Mouse (Mus musculus) erythroblast, adult 5-6 weeks (primary cell): ENCODE results near the gene Atat1. TPM values are rescaled to one million over a fixed set of nuclear protein-coding genes. Genes with fewer than 3 reads are reported as not detected.

Experiments used
- ATAC-seq: replicated peaks from 2 replicates; pipeline ENCODE4 v1.8.0; 2016; ENCODE audit warnings: moderate number of reproducible peaks, mild to moderate bottlenecking, moderate TSS enrichment, inconsistent platforms; ENCODE audit not compliant: poor library complexity, low FRiP score, severe bottlenecking
- total RNA-seq, 2 experiments: library from RNA; stranded (forward) in 1 of 2; stranded (reverse) in 1 of 2; fragments of 150-400 nt in 1 of 2; fragments of 200-764, 138-1000 nt in 1 of 2; gene quantifications; 2 replicates each; pipeline versions ENCODE4 v1.2.3 to v1.2.4; 2015 to 2017; ENCODE audit warnings: low replicate concordance in 2 of 2

Gene Atat1
- total RNA-seq, 2 experiments from 2014 or later = 7.1 TPM; not detected in 1

GRCm38 (mm10) chr17:35882924-35883323 lies 27.0 kb downstream of the Atat1 start:
- ATAC-seq = no peak

- ATAC-seq = peak; percentile 92
Measured at GRCm38 (mm10) chr17:35879245-35880057, 30.4 kb downstream of the Atat1 start, which contains the start of gene Dhx16. Gene Dhx16 (plus strand): TSS chr17:35879819.

GRCm38 (mm10) chr17:35874721-35875120 lies 35.2 kb downstream of the Atat1 start:
- no peak for ATAC-seq

DNA sequence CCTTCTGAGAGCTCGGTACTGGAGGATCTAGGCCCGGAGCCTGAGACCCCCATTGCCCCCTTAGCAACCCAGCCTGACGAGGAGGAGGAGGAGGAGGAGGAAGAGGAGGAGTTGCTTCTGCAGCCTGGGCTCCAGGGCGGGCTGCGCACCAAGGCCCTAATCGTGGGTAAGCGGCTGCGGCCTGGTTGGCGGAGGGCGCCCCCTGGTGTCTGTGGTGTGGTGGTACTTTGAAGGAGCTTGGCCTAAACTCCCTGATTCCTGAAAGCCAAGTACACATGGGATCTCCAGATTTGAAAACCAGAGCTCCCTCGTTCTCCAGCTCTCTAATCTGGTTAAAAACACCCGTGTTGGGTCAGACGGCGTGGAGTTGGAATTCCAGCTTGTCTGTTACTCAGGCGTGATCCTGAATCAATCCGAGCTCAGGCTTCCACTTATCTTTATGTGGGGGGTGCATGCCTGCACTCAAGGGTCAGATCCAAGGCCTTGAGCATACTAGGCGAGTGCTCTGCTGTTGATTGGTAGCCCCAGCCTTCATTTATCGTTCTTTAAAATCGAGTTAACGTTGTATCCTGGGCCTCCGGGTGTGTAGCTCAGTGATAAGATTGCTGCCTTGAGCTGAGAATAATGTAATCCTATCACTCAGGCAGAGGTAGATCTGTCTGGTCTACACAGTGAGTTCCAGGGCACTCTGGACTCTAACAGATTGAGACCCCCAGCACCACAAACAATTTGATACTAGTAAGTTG lies 35.9 kb downstream of the Atat1 start:
- ATAC-seq = peak; percentile 93

- ATAC-seq = no peak
Measured at GRCm38 (mm10) chr17:35870884-35871696, 38.8 kb downstream of the Atat1 start.

DNA sequence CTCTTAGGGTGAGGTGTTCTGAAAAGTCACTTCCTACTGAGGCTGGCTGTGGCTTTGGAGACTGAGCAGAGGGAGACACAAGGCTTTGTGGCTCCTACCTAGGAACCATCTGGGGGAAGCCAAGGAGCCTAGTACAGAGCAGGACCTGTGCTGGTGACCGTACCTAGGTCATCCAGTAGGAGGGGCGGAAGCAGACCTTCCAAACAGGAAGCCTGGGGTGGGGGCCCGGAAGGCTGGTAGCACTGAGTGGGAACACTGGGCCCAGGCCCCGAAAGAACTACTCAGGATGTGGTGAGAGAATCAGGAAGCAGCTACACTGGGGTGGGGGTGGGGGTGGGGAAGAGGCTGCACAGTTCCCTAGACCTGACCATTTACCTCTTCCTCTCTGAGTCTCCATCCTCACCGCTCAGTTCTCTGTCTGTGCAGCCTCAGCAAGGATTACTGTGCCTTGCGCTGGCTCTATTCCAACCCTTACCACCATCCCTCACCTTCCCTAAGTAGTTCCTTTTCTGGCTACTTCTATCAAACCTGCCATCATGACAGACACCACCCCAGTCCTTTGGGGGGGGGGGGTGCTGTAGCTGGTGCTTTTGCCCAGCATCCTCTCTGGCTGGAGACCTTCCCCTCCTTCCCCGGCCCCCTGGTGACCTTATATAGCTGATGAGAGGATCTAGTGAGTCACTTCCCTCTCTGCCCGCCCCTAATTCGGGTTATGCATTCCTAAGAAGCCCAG lies 39.6 kb downstream of the Atat1 start:
- no peak for ATAC-seq

GRCm38 (mm10) chr17:35869346-35870067 lies 40.4 kb downstream of the Atat1 start:
- no peak for ATAC-seq

DNA sequence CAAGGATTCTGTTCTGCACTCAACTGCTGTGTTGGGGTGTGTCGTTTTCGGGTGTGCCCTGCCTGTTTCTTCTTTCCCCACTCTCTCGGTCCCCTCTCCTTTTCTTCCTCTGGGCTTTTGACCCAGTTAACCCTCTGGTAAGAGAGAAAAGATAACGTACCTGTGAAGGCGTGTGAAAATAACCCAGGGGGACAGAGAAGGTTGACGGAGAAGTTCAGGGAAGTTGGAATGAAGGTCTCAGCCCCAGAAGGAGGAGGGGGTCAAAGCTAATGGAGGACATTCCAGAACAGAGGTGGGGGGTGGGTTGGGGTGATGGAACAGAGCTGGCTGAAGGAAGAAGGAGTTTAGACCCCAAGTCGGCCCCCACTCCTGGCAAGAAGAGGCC lies 40.9 kb downstream of the Atat1 start:
- ATAC-seq = no peak

GRCm38 (mm10) chr17:35868165-35868820 lies 41.6 kb downstream of the Atat1 start:
- ATAC-seq = no peak

DNA sequence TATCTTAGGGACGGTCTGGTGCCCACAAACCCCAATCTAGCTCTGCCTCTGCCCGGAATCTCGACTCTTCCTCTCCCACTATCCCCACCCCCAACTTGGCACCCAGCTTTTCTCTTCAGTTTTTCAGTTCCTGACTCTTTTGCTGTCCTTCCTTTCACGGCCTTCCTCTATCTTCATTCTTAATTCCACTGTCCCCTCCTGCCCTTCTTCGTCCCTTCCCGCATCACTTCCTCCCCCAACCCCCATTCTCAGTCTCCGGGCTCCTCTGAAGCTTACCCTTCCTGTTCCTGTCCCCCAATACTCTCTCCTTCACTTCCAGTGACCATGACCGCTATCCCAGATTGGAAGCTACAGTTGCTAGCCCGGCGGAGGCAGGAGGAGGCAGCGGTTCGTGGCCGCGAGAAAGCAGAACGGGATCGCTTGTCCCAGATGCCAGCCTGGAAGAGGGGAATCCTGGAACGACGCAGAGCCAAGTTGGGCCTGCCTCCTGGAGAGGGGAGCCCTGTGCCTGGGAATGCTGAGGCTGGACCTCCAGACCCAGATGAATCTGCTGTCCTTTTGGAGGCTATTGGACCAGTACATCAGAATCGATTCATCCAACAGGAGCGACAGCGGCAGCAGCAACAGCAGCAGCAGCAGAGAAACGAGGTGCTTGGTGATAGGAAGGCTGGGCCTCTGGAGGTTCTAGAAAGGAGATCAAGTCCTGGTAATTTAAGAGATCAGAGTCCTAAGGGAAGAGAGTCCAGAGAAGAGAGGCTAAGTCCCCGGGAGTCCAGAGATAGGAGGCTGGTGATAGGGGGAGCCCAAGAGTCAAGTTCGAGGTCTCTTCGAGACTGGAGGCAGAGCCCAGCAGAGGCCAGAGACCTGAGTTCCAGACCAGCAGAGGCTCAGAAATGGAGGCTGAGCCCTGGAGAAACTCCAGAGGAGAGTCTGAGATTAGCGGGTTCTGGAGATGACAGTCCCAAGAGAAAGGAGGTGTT lies 42.7 kb downstream of the Atat1 start:
- 0 out of 2 replicates have a peak, but pooled peaks have one; percentile 36 for ATAC-seq

- ATAC-seq = no peak
Measured at GRCm38 (mm10) chr17:35866281-35866831, 43.5 kb downstream of the Atat1 start.

DNA sequence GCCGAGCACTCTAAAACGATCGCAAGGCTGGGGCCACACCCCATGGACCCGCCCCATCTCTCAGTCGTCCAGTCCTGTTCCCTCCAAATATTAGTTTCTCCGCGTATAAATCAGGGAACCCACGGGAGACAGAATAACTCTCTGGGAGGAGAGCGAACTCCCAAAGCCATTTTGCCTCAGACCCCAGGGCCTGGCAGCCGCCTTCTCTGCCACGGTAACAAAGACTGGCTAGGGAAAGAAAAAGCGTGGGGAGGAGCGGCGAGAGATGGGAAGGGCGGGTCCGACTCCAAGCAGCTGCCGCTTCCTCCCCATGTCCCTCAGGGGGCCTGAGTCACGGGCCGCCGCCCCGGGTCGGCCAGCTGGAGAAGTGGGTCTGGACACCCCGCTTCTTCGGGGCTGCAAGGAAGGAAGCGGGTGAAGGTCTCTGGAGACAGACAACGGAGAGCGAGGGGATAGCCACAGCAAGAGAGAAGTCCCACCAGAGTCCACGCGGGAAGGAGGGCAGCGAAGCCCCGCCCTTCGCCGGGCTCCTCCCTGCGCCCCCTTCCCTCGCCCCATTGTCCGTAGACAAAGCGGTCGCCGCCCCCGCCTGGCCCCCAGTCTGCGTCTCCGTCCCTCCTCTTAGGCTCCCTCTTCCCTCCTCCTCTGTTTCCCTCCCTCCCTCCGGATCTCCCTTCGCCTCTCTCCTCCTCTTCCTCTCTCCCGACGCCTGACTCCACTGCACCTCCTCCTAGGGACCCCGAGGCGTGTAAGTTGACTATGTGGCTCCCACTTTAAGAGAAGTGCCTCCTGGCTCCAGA lies 44.2 kb downstream of the Atat1 start, which contains the start of gene Ppp1r18:
Gene Ppp1r18 (plus strand): TSS at position 113 of the 800 bp plus-strand sequence.
- ATAC-seq = no peak

DNA sequence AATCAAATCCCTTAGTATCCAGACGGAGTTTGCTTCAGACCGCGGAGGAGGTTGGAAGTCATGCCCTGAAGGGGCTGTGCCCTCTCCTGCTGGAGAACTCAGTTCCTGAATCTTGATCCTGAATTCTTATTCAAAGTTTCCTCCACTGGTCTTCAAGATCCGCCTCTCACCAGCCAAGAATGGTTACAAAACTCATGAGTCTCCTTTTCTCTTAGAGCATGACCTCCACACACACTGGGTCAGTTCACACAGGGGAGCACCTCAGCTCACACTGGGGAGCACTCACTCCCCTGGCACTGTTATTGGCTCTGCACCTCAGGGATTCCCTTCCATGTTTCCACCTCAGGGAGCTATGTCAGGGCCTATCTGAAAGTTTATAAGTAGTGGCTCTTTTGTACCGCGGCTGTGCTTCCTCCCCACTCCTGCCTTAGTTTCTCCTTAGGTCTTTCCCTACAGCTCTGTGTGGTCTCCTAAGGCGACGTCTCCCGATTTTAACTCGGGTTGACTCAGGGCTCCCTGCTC lies 45.0 kb downstream of the Atat1 start:
- ATAC-seq = no peak

DNA sequence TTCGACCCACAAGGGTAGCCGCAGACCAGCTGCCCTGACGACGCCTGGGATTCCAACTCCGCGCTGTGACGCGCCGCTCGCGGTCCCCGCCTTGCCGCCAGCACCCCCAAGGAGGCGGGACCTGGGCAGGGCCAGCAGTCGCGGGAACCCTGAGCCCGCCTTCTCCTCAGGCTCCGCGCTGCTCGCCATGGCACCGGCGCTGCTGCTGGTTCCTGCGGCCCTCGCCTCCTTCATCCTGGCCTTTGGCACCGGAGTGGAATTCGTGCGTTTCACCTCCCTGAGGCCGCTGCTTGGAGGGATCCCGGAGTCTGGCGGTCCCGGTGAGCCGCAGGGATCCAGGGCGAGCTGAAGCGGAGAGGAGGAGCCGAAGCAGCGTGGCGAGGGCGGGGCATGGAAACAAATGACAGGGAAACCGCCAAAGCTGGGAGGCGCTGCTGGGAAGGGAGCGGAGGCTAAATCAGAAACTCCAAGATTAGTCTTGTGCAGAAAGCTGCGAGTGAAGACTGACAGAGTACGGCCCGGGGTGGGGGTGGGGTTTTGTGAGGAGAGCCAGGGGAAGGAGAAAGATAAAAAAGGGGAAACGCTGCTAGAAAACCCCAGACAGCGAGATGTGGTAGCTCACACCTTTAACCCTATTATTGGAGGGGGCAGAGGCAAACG lies 48.5 kb downstream of the Atat1 start, which contains the start of gene Nrm:
Gene Nrm (plus strand): TSS at position 121 of the 660 bp plus-strand sequence.
- ATAC-seq = peak; percentile 94

- peak; percentile 48 for ATAC-seq
Measured at GRCm38 (mm10) chr17:35860831-35861197, 49.1 kb downstream of the Atat1 start.
